Mouse (Mus musculus) lung, postnatal 25 days (tissue): ENCODE data around the gene Siah3.
"Not testable (repeated sequence)": the region's sequence is repeated elsewhere in the genome, so short reads cannot be mapped to it uniquely, and the experiment has no call there.

Source experiments
- DNase-seq: peaks from one replicate; pipeline ENCODE4 v3.0.0; 2022; ENCODE audit warnings: low spot score

Gene Siah3

DNA sequence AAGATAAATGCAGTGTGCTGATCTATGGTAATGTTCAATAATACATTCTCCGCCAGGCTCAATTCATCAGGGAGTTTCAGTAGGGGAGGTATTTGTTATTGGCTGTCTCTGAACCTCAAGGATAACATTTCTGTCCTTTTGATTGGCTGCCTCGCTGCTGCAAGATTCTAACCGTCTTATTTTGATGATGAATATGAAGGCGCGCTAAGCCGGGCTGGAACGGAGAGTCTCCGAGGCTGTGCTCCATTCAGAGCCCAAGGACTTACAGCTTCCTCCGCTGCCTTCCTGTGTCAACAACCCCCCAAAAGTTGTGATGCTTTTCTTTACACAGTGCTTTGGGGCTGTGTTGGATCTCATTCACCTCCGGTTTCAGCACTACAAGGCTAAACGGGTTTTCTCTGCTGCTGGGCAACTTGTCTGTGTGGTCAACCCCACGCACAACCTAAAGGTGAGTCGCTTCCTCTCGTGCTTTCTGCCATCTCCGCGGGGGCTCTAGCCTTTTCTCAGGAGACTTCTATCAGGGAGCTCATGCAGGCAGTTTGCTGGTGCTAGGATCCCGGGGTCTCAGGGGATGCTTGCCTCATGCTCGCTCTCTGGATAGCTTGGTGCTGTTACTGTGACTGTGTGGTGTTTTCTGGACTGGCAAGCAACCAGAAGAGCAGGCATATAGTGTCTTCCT lies at the start of gene Siah3:
Siah3 (plus strand) TSS at position 240 of the 679 bp plus-strand sequence.
- DNase-seq, result no peak

DNA sequence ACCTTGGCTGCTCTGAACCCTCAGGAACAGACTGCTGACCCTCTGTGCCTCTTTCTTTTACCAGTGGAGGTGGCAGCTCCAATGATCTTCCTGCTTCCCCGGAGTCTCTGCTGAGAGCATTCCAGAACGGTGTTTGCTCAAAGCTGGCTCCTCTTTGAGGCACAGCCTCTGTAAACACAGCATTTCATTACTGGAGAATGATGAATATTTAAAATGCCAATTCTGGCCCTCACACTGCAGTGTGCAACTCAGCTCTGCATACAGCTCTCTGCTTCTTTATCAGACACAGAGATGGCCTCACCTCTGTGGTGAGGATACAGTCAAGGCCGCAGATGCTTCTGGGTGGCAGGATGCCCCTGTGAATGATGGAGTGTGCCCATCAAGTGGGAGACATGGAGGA lies 46.0 kb upstream of the Siah3 start:
- DNase-seq, result no peak

DNA sequence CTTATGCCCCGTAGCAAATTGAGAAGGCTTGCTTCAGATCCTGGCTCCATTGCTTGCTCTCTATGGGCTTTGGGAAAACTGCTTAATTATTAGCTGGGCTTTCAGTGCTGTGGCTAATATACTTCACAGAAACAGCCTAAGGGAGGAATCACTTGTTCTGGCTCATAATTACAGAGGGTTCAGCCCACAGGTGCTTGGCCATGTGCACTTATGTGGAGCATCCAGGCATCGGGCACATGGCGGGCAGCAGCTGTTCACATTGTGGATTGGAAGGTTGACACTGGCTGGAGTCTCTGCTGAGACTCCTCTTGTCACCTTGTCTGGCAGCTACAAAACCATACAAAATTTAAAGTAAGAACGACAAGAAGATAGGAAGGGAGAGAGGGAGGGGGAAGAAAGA lies 45.4 kb upstream of the Siah3 start:
- no peak for DNase-seq

DNA sequence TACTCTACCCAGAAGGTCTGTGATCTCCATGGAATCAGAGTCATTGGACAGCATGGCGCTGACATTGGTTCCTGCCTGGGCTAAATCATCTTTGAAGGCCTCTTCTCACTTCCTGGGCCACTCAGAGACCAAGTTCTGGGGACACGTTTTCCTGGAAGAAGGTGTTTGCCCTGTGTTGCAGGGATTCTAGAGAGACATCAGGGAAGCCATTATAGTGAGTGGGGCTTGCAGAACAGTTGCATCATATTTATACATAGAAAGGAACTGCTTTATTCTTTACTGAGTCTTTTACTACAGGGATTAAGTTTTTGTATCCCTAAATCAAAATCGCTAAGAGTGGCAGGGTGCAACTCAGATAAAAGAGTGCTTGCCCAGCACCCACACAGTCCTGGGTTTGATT lies 37.1 kb upstream of the Siah3 start:
- no peak for DNase-seq

DNA sequence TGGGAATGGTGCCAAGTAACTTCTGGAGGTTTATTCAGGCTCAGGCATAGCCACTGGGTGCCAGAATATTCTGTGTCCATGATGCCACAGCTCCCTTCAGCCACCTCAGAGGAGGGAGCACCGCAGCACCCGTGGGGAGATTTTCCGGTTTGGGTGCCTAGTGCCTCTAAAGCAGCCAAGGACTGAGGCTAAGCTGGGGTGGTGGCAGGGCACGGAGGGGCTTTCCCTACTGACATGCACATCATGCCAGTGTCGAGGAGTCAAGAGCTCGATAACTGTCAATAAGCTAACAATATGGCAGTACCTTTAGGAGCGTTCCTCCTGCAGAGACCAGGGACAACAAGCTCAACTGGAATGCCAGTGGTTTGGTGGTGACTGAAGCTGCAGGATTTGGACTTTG lies 35.9 kb upstream of the Siah3 start:
- no peak for DNase-seq

DNA sequence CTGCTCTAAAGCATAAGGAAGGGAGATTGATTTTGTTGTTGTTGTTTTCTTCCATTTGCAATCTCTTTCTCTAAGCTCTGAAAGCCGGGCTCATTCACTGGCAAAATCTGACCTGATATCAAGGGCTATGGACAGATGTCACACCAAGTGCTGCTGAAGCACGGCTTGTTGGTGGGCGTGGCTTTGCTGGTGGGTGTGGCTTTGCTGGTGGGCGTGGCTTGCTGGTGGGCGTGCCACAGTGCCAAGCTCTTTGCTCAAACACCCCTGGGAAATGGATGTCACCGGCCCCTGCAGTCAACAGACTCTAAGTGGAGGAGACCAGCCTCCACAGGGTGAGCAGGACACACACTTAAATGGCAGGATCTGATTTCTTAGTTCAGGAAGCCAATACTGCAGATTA lies 35.0 kb upstream of the Siah3 start:
- DNase-seq, result no peak

DNA sequence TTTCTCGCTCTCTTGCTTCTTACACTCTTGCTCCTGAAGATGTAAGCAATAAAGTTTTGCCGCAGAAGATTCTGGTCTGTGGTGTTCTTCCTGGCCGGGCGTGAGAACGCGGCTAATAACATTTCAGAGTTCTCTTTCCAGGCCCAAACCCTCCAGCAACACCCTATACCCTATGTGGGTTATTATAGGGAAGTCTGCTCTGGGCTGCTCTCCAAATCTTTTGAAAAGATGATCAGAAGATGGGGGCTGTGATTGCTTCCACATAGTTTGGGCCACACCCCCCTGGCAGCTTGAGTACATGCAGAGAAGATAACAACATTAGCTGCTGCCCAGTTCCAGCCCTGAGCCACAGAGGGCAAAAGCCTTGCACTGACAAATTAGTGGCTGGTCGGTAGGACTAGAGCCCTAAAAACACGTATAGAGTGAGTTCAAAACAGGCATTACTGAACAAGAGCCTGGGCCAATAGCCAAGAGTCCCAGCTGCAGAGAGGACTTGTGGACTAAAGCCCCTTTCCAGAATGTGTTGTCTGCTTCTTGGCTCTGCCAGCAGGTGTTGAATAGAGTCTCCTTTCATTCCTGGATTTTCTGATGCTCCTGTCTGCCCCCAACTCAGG lies 24.5 kb upstream of the Siah3 start:
- no peak for DNase-seq

DNA sequence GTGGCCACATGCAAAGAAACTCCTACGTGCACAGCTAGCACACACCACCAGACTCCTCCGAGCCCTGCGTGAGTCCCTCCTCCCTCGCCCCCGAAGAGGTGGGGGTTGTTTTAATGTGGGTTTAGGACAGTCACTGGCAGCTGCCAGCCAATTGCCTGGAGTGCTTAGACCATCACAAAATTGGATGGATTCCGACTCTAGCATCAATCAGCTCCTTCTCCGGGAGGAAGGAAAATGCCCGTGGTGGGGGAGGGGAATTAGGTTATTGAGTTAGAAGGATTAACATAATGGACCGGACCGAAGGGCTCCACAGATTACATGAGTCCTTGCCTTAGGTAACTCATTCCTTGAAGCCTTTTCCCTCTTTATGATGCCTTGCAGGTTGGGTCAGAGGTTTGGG lies 22.9 kb upstream of the Siah3 start:
- no peak for DNase-seq

DNA sequence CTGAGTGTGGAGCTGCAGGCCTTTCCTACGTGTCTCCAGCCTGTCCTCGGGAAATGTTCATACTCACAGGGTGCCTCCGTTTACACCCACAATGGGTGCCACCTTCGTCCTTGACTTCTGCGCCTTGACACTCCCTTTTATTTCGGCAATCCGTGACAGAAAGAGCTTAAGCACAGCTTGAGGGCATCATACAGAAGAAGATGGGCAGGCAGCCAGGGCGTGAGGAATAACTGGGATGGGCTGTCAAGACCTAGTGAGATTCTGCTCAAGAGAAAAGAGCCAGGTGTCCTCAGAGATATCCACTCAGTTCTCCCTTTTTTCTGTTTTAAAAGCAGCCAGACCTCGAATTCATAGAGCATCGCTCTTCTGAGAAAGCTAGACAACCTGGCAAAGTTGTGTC lies 21.2 kb upstream of the Siah3 start:
- DNase-seq, result no peak

DNA sequence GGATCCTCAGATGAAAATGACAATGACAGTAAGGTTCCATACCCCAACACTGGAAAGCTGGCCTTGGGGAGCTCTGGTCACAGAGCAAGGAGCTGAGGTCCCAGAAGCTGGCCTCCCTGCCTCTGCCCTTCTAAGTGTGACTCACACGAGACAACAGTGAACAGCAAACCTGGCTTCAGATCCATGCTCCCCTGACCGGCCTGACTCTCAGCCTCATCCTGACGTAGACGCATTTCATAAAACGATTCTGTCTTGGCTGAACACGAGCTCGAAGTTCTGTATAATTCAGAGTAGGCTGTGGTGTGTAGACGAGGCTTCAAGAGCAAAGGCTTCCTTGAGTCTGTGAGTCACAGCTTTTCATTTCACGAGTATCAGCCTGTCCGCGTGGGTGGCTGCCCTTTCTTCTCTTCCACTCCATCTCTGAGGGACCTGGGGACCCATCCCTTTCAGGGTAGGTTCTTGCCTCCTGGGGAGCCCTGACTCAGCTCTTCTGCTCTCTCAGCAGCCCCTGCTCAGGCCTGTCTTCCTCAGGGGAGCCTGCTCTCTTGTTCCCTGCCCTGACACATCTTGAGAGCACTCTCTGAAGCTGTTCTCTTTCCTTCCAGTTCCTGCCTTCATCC lies 11.2 kb upstream of the Siah3 start:
- no peak for DNase-seq

DNA sequence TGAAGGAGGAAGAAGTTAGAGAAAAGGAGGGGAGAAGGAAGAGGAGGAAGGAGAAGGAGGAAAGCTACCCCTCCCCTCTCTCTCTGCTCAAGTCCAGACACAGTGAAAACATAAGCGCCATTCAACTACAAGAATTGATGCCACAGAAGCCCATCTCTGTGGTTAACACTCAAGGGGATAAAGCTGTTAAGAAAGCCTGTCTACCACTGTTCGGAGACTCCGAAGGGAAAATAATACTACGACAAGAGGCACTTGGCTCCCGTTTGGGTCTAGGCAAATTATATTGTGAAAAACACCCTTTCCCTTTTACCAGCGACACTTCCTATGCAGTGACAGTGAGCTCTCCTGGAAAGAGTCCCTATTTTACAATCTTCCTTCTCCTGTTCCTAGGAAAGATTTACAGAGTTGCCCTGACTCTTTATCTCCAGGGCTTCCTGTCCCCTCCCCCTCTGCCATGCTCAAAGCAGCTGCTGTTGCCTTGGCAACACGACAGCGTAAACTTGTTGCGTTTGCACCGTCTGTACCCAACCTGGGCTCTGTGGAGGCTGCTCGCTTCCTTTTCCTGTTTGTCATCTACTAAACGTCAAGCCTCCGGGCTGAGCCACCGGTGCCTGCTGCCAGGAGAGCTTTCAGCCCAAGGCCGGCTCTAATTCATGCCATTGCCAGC lies 10.4 kb upstream of the Siah3 start:
- peak; percentile 86 for DNase-seq

DNA sequence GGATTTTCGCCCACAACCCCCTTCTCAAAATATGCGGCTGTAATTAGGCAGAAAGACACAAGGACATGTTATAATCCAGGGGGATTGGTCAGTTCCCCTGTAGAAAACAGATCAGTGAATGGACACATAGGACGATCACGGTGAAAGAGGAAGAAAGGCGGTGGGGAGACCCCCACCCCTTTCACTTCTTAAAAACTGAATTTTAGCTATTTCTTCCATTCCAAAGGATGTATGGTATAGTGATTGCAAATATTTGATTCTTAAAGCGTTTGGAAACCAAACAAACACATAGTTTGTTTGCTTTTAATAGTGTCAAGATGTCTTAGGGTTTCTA lies 9.9 kb upstream of the Siah3 start:
- DNase-seq, result no peak

DNA sequence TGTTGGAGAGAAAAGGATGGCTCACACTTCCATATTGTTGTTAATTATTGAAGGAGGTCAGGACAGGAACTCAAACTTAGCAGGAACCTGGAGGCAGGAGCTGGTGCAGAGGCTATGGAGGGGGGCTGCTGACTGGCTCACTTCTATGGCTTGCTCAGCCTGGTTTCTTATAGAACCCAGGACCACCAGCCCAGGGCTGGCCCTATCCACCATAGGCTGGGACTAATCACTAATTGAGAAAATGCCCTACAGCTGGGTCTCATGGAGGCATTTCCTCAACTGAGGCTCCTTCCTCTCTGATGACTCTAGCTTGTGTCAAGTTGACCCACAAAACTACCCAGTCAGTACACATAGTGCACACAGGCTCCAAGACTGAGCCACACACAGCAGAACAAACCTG lies 9.5 kb upstream of the Siah3 start:
- not testable (repeated sequence) for DNase-seq

DNA sequence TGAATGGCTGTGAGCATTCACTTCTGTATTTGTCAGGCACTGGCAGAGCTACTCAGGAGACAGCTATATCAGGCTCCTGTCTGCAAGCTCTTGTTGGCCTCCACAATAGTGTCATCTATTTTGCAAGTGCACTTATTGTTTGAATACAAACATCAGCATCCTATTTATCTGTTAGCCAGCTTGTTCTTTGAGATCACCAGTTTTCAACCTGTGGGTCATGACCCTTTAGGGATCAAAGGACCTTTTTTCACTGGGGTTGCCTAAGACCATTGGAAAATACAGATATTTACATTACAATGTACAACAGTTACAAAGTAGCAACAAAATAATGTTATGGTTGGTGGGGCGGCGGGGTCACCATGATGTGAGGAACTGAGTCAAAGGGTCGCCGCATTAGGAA lies 1.9 kb upstream of the Siah3 start:
- no peak for DNase-seq

DNA sequence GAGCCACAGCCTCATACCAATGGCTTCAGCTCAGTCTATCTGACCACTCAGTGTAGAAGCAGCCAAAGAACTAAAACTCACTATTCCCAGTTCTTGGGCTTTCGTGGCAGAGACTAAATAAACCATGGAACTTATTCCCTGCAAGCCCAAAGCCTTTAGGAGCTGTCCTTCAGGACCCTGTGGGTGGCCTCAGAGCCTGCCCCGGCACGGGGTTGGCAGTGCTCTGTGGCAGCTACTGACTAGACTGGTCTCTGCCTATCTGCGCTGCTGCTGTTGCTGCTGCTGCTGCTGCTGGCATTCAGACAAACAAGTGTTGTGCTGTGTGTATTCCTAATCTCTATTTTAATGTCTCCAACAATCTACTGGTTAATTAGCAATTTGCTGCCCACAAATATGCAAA lies 1.1 kb upstream of the Siah3 start:
- no peak for DNase-seq

DNA sequence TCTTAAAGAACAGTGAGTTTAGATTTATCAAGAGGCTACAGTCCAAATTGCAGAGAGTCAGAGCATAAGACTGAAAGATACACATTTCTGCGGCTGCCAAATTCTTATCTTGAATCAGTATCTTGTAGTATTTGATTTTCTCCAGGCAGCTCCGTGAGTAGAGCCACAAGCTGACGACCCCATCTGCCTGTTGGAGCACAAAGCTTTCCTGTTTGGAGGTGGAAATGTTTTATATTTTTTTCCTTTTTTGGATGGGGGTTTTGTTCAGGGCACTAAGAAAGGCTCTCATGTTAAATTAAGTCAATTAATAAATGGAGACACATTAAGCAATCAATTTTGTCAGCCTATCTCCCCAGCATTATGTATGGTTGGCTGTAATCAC lies 430 bp upstream of the Siah3 start:
- DNase-seq, result no peak

DNA sequence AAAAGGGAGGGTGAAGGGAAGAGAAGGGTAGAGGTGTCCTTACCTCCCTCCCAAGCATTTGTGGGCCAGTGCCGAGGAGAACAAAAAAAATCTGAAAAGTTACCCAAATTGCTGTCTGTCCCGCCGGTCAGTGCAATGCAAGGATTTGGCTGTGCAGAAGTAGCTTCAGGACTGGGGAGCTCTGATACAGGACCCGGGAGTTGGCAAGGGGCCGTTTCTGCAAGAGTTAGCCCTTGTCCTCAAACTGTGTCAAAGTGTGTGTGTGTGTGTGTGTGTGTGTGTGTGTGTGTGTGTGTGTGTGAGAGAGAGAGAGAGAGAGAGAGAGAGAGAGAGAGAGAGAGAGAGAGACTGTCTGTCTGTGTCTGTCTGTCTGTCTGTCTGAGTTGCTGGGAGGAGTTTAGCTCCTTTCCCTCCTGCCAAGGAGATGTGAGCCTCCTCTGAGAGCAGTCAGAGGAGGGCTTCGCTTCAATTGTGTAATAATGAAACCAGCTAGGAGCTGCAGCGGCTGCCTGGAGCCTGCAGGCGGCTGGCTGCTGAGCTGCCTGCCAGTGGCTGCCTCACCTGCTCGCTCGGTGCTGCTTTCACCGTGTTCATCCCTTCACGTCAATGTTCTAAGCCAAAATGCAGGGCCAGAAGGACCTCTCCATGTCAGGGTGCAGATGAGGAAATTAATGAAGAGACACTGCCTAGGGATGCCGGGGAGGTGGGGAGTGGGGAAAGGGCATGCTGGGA lies 873 bp downstream of the Siah3 start:
- DNase-seq, result peak; percentile 21

DNA sequence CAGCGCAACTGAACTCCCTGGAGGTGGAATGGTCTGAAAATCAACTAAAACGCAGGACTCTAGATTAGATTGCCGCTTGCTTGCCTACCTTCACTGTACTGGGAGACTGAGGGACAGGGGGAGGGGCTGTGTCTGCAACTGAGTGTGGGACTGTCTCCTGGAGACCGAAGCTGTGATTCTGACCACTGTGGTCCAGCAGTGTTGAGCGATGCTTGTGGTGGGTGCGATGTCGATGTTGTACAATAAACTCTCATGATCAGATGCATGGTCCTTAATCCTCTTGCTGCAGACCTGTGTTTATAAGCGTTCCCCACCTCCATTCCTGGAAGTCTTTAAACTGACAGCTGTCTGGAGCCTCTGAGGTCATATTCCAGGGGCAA lies 1.4 kb downstream of the Siah3 start:
- DNase-seq, result no peak

DNA sequence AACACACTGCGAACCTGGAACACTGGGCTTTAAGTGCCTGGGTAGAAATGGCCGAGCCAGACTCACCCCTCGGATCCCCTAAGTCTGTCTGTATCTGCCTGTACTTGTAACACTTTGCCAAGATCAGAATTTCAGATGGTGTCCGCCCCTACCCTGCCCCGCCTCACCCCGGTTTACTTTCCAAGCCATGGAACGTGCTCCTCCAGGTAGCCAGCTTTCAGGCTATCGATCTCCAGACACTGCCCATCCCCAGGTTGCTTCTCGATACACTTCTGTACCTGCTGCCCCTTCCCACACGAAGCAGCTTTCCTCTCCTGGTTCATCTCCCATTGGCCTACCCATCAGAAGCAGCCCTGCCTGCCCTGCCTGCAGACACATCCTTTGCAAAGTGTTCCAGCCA lies 3.6 kb downstream of the Siah3 start:
- no peak for DNase-seq

DNA sequence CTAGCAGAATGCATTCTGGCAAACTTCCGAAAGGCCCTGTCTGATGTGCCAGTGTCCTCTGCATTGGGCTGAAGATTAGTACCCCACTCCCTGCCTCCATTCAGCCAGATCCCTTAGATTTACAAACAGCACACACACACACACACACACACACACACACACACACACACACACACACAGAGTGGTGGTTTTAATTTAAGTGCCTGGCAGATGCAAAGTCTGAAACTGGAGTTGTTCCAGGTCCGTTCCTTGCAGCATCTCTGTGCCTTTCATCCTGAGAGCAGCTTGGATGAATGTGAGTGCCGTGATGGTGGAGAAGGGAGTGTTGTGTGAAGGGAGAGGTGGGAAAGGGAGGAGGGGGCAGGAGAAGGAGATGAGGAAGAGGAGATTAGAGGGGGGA lies 4.2 kb downstream of the Siah3 start:
- DNase-seq, result no peak

DNA sequence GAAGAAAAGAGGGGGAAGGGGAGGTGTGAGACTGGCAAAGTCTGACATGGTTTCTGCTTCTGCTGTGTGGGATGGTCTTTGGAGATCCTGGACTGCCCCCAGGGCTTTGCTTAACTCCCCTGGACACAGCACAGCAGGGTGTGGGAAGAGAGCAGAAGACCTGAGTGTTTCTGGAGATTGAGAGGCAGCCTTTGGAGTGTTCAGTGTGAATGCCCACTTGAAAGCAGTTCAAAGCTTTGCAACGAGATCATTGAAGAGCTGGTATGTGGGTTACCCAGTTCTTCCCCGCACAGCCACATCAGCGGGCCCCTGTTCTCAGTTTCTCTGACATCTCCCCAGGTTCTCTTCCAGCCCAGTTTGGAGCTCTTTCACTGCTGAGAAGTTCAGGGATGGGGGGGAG lies 4.7 kb downstream of the Siah3 start:
- no peak for DNase-seq

DNA sequence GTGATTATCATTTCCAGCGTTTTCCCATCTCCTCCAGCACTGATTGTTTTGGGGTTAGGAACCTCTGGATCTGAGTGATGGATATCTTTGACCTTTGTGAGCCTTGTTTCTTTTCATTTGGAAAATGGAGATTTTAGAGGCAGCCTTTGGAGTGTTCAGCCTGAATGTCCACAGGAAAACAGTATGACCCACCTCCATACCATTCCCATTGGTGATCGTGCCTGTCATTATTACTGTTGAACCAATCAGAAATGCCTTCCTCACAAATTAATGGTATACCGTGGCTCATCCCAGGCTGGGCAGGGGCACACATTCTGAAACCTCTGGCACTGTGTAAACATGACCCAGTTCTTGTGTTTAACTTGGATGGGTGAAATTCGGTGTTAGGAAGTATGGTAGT lies 6.0 kb downstream of the Siah3 start:
- DNase-seq, result no peak

DNA sequence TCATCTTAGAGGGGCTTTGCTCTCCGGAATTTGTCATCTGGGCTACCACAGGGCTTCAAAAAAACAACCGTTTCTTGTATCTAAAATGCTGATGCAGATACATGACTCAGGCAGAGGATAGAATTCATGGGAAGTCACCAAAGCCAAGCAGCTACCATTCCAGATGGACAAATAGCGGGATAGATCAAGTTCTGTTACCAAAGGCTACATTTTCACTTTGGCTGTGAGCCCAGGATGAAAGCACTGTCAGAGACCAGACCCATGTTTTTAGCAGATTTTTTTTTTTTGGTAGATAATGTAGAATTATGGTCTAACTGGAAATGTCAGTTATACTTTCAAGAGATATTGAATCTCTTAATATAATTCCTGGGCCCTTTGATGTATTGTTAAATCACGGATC lies 7.4 kb downstream of the Siah3 start:
- DNase-seq, result no peak
